Mouse (Mus musculus): ENCODE results near the gene Gamt. TPM values are rescaled to one million over a fixed set of nuclear protein-coding genes. Genes with fewer than 3 reads are reported as not detected.

The Gamt gene
- total RNA-seq, 2 experiments from 2014 or later = 27.4 to 28.7 TPM

DNA sequence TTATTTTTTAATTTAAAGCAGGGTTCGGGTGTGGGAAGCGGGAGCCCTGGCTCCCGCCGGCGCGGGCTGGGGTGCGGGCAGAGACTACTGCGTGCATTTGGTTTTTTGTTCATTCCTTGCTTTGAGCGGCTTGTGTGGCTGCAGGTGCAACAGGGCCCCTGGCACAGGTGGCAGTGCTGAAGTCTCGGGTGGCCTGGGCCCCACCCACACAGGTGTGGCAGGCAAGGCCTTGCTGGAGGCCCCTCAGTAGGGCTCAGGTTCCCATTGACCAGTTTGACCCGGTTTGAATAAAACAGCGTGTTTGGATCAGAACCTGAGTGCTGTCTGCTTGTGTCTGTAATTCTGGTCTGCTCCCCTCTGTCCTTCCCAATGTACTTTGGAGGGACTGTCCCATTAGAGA is 27.3 kb upstream of the Gamt start:
- DNase-seq (ENCODE audit: low spot score) = no peak

DNA sequence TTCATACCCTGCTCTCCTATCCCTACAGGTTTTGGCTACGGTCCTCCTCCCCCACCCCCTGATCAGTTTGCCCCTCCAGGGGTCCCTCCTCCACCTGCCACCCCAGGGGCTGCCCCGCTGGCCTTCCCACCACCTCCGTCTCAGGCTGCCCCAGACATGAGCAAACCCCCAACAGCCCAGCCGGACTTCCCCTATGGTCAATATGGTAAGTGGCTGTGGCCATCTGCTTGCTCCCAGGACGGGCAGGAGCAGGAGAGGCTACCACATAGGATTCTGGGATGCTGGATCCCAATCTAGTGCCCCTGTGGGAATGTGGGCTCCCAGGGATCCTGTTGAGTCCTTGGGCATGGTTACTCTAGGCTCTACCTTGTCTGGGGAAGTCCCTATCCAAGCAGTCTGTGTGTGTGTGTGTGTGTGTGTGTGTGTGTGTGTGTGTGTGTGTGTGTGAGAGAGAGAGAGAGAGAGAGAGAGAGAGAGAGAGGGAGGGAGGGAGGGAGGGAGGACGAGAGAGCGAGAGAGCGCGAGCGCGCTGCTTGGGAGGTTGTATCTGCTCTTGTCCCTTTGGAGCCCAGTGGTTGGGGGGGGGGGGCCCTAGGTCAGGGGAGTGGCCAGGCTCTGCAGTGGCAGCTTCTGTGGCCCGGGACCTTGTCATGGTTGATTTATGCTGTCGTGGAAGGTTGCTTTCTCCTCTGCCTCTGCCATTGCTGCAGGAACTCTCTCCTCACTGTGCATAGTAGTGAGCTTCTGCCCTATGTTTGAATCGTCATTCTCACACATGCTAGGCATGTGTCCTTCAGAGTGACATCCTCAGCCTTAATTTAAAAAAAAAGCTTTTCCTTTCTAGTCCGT is 24.6 kb upstream of the Gamt start:
- no peak for DNase-seq (ENCODE audit: low spot score)

DNA sequence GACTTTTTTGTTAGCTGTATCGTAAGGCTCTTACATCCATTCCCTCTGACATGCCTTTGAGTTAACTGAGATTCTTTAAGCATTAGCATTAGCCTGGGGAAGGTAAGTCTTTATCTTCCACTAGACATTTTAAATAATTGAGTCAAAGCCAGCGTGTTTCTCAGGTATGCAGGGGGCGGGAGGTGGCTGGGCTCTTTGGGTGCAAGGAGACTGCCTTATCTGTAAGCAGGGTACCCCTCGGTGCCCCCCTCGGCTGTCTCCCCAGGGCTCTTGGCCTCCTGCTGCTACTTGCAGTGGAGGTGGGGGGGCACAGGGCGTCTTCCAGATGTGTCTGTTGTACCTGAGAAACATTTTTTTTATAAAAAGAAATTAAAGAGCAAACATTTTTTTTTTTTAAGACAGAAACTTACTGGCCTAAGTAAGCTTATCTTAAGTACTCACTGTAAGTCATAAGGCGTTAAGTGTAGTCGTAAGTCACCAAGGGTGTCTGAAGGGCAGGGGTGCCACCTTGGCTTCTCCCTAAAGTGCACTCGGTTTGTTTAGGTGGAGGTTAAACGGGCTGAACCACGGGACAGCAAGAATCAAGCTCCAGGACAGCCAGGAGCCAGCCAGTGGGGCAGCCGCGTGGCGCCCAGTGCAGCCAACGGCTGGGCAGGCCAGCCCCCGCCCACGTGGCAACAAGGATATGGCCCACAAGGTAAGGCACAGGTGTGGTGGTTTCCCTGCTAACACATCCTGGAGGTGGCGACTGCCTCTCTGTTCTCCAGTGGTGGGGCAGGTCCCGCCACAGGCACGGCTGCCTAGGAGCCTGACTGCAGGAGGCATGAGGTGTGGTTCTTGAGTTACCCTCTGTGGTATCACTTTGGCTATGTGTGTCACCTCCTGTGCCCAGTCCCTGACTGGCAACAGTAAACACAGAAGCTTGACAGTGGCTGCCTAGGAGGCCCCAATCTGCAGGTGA is 21.9 kb upstream of the Gamt start:
- DNase-seq (ENCODE audit: low spot score) = no peak

DNA sequence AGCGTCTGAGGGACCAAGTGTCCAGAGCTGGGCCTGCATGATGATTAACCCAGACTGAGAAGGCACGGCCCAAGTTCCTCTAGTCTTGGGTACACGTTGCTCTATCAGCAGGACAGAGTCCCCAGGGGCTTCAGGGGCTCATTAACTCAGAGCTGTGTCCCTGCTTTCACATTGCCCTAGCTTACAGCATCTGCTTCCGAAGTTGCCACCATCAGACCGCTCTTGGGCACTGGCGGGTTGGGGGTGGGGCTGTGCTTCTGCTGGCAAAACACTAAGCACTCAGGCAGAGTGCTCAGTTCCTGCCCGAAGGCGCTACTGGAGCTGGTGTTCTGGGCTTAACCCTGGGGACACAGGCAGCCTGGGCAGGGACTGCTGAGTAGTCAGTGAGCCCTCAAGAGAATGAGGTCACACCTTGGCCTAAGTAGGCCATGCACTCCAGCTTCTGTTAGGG is 21.1 kb upstream of the Gamt start:
- DNase-seq (ENCODE audit: low spot score) = peak; percentile 68

DNA sequence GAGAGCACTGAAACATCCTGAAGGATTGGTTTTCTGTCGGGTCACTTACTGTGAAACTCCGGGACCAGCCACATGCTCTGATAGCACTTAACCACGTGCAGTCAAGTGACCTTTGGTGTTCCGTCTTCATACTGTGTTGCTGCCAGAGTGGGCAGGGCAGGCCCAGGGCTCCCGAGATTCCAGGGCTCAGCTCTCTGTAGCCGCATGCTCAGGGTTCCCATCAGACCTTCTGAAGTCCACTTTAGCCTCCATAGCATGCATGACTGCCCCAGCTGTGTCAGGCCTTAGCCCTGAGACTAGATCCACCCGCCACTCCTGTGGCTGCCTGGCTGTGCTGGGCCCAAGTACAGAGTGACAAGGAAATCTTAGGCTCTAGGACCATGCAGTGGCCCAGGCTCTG is 20.5 kb upstream of the Gamt start:
- DNase-seq (ENCODE audit: low spot score) = no peak

DNA sequence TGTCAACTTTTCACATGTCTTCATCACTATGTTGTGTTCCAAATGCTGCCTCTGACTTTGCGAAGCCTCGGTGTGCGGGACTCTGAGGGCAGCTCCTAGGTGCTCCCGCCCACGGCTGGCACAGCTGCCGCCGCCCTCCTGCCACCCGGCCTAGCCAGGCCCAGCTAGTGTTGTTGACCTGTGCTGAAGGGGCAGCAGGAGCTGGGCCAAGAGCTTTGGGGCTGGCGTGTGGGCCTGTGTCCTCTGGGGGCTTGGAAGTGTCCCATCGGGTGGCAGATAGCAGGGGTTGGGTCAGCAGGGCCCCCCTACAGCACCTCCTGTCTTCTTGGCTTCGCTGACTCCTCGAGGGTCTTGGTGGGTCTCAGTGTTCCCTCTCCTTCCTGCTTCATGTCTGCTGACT is 18.5 kb upstream of the Gamt start:
- no peak for DNase-seq (ENCODE audit: low spot score)

DNA sequence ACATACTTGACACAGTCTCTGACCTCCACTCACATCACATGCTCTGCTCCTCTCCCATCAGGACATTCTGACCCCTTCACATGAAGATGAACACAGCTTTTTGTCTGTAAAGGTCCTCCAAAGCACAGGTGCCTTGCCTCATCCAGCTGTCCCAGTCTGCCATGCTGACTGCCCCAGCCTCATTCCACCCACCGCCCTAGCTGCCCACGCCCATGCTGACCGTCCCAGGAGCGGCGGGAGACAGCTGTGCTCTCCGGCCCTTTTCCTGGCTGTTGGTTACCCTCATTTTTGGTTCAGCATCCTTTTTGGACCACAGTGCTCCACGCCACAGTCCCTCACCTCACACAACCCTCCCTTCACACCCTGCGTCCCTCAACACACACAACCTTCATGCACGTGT is 17.6 kb upstream of the Gamt start:
- DNase-seq (ENCODE audit: low spot score) = no peak

DNA sequence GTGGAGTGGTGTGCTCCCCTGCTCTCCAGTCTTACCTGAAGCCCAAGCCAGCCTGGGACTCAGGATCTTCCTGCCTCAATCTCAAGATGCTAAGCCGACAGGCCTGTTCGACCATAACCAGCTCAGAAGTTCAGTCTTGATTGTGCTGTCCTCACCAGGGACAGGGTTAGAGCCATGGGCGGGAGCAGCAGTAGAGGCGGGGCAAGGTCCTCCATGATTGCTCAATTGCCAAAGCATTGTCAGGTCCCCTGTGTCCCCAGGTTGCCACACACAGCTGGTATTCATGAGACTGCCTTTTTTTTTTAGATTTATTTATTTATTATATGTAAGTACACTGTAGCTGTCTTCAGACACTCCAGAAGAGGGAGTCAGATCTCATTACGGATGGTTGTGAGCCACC is 15.4 kb upstream of the Gamt start:
- DNase-seq (ENCODE audit: low spot score) = no peak

DNA sequence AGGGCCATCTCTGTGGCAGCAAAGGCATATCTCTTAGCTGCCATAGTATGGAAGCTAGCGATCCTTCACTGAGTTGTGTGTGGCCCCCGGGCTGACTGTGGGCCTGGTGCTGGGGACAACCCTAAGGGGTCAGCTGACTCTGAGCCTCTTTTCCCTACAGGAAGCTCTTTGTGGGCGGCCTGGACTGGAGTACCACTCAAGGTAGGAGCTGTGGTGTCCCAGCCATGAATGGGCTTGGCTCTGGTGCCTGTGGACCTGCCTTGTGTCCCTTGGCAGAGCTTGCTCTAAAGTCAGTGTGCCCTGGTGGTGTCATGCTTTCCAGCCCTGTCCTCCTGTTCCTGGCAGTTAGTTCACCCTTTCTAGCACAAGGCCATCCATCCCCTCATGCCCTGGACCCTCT is 13.0 kb upstream of the Gamt start:
- no peak for DNase-seq (ENCODE audit: low spot score)

DNA sequence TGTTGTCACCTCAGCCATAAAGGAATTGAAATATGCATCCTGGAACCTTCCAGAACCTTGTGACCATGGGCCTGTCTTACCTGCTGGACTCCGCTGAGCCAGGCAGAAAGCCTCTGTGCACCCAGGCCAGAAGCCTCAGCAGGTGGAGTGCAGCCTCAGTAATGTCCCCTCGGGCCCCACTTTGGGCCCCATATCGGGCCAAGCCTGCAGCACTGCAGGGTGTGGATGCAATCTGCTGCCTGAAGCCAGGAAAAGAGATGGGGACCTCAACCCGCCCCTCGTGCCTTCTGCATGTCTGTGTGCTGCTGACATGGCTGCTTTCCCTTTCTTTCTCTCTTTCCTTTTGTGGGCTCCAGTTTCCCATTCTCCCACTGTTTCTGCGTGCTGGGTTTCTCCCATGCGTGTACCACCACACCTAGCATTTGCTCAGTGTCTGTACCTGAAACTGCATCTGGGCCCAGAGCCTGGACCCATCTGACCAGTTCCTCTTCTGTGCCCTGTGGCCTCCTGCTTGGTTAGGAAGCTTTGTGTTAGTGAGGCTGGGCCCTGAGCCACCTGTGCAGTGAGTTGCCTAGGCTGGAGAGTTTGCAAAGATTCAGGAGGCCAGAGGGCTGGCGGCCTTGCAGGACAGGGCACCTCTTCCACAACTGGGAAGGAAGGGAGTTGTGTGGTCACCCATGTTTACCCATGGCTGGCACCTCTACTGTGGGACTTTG is 11.2 kb upstream of the Gamt start:
- DNase-seq (ENCODE audit: low spot score) = no peak

DNA sequence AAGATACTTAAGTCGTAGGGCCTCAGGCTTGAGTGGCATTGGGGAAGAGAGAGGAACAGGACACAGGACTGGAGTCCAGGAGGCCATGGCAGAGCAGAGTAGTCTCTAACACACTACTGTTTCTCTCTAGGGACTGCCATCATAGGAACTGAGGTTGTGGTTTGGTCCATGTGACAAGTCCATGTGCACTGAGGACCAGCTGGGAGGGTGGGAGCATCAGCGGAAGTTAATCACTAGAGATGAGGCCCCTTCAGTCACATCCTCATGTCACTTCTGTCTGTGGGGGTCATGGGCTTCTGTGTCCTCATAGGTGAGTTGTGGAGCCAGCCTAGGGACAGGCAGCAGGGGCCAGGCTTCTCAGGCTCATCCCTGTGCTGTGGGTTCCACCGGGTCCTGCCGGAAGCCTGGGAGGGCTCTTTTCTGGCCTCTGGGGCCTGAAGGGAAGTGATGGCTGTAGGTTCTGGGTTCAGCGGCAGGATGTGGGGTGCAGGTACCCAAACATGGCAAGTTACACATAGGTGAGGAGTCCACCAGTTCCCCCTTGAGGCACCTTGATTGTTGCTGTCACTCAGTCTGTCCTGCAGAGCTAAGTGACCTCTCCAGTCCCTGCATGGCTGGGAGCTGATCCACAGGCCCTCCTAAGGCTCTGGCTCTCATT is 10.5 kb upstream of the Gamt start:
- no peak for DNase-seq (ENCODE audit: low spot score)

DNA sequence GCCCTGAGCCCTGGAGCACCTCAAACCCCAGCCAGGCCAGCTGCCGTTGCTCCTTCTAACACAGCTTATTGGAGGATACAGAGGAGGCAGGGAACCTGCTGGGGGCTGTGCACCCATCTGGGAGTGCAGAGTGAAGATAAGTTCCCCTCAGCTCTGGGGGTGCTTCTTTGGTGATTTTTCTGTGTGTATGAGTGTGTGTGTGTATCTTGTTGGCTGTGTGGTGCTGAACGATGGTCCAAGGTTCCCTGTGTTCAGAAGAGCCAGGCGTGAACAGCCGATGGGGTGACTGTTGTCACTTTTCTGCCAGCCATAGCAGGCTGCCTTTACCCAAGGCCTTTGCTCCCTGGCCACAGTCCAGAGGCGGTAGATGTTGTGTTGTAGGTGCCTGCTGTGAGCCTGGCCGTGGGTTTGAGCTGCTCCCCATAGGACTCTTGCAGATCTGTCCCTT is 9.9 kb upstream of the Gamt start:
- DNase-seq (ENCODE audit: low spot score) = no peak

DNA sequence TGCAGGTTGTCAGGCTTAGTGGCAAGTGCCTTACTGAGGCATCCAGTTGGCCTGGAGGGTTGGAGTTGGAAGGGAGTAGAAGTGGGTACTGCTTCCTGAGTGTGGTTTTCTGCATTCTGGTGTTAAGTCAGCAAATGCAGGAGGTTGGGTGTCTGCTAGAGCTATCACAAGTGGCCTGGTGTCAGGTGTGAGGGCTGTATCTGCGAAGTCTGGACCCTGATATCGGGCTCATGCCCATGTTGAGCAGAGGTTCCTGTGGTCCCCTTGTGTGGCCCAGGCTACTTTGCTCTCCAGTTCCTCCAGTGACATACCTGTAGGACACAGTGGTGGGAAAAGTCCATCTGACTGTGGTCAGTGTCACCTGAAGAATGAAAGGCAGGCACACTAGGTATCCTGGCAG is 9.3 kb upstream of the Gamt start:
- DNase-seq (ENCODE audit: low spot score) = no peak

DNA sequence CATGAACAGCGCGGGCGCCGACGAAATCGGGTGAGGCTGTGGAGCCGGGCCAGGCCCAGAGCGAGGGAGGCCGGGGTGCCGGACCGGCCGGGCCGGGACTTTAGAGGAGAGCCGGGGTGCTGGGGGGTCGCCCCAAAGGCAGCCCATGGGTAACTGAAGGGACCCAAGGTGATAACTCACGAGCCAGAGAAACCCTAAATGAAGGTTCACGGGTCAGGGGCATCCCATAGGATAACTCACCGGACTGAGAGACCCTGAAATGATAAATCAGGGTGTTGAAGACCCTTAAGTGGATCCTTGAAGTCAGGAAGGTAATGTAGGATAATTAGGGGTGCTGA is 4.3 kb upstream of the Gamt start:
- no peak for DNase-seq (ENCODE audit: low spot score)

DNA sequence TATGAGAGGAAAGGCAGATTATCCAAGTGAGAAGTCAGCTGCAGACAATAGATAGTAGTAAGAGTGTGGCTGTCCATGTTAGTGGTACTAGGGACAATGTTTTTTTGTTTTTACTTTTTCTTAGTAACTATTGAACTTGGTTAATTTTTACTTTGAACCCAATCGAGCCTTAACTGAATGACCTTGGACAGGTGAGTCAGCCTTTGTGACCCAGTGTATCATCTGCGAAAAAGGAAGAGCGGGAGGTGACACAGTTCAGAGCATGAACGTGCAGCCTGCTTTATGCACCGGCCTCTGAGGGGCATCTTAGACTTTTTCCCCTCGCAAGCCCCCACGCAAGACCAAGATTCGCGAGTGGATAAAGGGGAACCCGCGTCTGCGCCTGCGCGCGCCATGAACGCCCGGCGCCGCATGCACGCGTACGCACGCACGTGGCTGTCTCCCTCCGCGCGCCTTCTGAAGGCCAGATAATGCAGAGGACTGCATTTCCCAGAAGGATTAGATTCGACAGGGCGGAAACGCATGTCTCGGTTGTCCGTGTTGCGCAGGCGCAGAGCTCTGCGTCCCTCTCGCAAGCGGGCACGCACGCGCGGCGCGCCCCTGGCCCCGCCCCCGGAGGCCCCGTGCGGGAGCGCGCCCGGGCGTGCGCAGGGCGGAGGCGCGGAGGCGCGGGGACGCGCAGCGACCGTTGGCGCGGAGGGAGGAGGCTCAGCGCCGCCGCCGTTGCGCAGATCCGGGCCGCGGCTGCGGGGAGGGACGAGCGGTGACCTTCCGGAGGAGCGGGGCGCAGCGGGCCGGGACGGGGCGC is 3.7 kb upstream of the Gamt start:
- DNase-seq (ENCODE audit: low spot score) = peak; percentile 98

DNA sequence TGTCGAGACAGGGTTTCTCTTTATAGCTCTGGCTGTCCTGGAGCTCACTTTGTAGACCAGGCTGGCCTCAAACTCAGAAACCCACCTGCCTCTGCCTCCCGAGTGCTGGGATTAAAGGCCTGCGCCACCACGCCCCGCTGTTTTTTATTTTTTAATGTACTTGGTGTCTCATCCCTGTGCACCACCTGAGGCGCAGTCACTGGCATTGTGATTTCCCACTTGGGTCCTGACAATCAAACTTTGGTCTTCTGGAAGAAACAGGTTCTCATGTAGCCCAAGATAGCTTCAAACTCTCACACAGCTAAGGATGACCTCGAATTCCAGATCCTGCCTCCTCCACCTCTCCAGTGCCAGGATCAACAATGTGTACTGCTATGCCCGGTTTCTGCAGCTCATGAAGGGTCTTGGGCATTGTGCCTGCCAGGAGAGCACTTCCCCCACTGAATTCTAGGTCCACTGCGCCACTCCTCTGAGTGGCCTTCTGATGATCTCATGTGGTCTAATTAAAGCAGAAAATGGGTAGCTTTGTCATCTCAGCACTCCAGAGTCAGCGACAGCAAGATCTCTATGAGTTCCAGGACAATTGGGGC is 2.1 kb upstream of the Gamt start:
- DNase-seq (ENCODE audit: low spot score) = no peak

DNA sequence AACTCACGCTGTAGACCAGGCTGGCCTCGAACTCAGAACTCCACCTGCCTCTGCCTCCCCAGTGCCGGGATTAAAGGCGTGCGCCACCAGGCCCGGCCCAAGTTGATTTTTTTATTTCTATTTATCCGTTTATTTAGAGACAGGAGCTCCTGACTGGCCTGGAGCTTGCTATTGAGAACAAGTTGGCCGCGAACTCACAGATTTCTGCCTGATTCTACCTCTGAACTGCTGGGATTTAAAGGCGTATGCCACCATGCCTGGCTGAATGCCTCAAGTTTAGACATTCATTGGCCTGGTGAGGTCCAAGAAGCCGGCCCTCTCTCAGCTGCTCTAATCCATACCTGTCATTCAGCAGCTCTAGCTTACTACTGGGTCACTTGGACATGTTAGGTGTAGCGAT is 1.4 kb upstream of the Gamt start:
- no peak for DNase-seq (ENCODE audit: low spot score)

DNA sequence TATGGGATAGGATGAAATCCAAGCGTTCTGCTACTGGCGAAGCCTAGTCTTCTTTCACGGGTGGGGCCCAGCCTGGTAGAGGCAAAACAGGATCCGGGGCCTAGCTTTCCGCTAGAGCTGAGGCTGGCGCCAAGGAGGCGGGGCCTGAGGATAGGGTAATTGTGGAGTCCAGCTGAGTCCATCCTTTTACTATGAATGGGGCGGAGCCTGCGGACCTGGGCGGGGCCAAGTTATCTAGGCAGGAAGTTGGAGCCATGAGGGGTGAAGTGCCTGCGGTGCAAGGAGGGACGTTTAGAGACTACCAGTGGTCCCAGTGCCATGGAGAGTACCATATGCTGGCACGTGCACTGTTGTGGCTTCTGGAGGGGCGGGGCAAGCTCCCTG is 765 bp upstream of the Gamt start:
- peak; percentile 98 for DNase-seq (ENCODE audit: low spot score)

DNA sequence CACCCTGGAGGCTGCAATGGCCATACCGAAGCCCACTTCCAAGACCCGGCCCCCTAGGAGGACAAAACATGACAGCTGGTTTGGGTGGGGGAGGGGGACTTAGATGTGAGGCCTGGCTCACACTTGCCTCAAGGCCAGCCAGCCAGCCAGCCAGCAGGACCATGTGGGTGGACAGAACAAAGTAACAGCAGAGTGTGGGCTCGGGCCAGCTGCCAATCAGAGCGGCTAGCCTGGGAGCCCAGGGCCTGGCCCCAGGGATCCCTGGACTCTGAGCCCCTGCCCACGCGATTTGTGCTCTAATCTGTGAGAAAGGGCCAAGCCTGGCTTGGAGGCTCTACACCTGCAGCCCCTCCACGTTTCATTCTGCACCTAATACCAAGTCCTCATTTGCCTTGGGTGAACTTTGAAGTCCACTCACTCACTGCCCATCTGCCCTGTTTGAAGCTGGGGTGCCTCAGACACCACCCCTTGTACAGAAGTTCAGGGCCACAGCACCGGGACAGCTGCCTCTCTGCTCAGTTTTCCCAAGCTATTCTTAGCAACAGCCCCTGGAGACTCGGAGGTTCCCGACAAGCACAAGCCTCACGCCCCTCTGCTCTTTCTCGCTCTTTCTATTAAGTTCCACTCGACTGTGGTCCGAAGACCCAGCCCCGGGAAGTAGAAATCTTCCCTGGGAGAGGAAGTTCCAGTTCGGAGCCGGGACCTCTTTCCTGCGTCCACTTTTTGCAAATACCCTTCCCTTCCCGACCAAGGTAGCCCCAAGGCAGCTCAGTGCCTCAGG is 761 bp downstream of the Gamt start:
- DNase-seq (ENCODE audit: low spot score) = peak; percentile 47
